Mouse (Mus musculus) spleen, postnatal 14 days (tissue): ENCODE data around the gene Tspan12.
"Not testable (repeated sequence)": the region's sequence is repeated elsewhere in the genome, so short reads cannot be mapped to it uniquely, and the experiment has no call there.

Experiments used
- DNase-seq, 2 experiments: peaks; one replicate each; pipeline ENCODE4 v3.0.0; 2021 to 2022; ENCODE audit warnings: low spot score in 2 of 2

The Tspan12 gene

DNA sequence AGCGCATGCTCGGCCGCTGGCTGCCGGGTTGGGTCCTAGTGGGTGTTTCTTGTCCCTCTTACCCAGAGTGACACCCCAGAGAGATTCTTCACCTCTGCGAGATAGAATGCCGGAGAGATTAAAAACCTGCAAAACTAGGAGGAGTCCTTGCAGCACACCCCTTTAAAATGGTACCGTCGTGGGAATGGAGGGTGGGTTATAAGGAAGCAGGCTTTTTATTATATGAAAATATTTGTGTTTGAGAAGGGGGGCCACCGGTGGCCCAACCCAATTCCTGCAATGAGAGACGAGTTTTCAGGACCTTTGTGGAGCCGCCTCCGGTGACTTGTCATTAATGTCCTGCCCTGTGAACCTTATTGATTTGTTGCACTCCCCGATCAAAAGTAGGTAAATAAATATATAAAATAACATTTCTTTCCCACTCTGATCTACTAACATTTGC, at the start of gene Tspan12:
Gene Tspan12 (minus strand): TSS at position 172 of the 442 bp plus-strand sequence.
- no peak for DNase-seq

DNA sequence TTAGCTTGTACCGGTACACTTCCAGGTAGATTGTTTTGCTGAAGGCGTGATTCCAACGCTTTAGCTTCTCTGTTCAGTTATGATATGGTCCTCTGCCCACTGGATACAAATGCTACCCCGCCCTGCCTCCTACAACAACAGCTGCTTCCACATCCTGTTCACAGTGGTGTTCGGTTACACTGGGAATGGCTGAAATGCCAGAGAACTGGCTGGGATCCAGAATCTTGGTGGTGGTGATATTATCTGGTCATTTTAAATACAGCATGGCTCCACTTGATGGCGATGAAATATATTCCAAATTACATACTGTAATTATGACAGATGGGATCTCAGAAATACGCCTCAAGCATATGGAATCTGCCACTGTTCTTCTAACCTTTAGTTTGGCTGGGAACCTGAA, 42.1 kb upstream of the Tspan12 start:
- no peak for DNase-seq

DNA sequence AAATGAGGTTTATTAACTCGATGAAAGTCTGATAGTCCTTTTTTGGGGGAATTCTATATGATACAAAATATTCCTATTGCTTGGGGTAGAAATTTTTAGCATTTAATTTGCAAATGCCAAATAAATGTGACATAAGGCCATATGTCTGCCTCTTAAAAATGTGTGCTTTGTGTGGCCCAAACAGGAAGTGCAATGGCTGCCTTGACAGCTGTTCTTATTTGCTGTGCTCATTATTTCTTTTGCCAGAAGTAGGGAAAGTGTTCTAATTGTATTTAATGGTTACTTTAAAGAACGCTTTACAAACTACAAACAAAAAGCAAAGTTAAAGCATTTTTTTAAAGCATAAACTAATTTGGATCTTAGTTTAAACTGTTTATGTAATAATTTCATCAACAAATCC, 36.8 kb upstream of the Tspan12 start:
- DNase-seq, result no peak

GRCm38 (mm10) chr6:21887971-21888370, 35.7 kb upstream of the Tspan12 start:
- not testable (repeated sequence) for DNase-seq

GRCm38 (mm10) chr6:21879496-21879895, 27.2 kb upstream of the Tspan12 start:
- no peak for DNase-seq

- no peak for DNase-seq
Measured at GRCm38 (mm10) chr6:21867310-21867709, 15.0 kb upstream of the Tspan12 start.

DNA sequence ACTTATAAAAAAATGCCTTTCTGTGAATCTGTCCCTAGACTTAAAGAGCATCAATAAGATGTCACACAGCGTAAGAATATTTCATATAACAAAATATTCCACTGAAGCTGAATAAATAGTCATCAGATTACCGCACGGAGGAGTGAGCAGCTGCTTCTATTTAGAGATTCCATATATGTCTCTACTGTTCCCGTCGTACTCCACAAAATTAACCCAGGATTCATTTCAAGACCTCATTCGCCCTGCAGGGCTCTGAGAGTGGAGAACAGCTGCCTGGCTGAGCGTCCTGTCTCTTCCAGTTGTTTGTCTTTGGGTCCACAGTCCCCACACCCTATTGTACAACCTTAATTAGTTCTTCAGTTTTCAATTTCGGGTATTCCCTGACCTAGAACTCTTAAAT, 11.9 kb upstream of the Tspan12 start:
- no peak for DNase-seq

DNA sequence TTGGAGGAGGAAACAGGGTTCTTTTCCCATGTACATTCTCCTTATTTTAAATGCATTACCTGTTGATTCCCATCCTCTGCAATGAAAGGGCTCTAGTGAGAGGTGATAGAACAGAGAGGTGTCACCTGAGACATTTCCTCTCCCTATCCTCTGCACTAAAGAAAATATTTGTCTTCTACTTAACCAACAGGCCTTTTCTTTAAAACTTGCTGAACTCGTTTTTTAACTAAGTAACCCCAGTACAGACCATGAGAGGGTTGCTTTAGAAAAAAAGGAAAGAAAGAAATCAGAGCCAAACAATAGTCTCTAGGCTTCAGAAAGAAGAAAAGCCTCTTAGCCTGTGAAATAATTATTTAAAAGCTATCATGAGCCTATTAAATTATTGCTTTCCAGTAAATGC, 11.2 kb upstream of the Tspan12 start:
- DNase-seq, result no peak

DNA sequence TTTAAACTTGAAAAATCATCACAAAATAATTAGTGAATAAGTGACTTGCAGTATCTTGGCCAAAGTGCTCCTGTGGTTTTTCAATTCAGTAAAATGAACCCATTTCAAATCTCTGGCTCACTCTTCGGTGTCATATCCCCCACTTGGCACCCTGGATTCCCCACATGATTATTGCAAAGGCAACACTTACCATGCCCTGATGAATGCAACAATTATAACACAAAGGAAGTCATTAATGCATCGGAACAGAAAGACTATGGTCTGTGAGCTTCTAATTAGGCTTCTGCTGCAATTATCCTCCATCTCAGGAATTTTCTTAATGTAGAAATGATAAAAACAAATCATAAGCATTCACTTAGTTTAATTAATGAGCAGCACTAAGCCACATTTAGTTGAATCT, 9.0 kb upstream of the Tspan12 start:
- DNase-seq, result no peak

DNA sequence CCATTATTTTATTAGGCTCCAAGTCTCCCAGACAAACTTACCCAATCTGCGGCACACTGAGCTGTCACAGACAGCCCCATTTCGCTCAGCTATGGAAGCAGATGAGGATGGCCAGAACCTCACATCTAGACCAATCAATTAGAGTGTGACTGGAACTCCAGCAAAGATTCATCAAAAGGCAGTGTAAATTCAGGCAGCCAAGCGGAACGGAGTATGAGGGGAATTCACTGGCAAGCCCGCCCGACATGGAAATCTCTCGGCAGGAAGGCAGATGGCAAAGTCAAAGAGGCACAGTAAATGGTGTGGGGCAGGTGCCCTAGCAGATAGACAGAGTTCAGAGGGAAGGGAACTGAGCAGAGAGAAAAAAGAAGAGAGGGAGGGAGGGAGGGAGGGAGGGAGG, 5.5 kb upstream of the Tspan12 start:
- no peak for DNase-seq

DNA sequence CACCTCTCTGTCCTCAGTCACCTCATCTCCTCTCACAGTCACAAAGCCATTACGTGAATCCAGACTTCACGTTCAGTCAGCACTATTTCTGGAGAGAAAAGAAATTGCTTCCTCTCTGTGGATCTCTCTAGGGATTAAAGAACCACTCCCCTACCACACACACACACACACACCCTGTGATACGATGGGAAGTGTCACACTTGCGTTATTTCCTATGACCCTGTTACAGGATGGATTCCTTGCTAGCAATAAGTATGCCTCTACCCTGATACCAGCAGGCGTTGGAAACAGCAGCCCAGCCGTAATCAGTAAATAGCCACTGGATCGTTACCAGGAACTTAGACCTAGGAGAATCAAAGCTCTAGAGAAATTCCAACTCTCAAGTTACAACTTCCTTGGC, 3.6 kb upstream of the Tspan12 start:
- no peak for DNase-seq

- no peak for DNase-seq
Measured at GRCm38 (mm10) chr6:21853342-21853741, 1.0 kb upstream of the Tspan12 start.

DNA sequence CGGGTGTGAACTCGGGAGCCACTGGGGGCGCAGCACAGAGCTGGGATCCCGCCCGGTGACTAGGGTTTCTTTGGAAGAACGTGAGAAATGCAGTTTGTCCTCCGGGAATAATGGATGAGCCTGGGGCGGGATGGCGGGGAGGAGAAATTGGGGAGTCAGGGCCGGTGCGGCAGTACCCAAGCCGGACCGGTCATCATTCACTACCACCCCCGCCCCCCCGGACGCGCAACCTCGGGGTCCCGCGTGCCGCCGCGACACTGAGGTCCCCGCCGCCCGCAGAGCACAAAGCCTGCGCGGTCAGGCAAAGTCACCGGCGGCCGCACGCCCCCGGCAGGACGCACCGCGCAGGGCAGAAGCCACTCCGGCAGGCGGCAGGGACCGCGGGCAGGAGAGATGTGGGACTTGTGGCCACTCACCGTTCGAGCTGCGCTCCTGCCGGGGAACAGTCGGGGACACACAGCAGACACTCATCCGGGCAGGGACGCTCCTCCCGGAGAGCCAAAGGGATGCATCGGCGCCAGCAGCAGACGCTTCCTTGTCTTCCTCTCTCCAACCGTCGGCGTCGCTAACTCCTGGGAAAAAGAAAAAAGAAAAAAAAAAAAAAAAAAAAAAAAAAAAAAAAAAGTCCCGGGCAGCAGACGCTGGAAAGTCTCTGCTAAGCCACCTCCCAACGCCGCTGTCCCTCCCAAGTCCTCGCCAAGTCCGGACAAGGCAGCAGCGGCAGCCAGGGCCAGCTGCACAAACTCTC, 545 bp downstream of the Tspan12 start:
- DNase-seq, result no peak

- DNase-seq, result no peak
Measured at GRCm38 (mm10) chr6:21851346-21851595, 1.0 kb downstream of the Tspan12 start.

DNA sequence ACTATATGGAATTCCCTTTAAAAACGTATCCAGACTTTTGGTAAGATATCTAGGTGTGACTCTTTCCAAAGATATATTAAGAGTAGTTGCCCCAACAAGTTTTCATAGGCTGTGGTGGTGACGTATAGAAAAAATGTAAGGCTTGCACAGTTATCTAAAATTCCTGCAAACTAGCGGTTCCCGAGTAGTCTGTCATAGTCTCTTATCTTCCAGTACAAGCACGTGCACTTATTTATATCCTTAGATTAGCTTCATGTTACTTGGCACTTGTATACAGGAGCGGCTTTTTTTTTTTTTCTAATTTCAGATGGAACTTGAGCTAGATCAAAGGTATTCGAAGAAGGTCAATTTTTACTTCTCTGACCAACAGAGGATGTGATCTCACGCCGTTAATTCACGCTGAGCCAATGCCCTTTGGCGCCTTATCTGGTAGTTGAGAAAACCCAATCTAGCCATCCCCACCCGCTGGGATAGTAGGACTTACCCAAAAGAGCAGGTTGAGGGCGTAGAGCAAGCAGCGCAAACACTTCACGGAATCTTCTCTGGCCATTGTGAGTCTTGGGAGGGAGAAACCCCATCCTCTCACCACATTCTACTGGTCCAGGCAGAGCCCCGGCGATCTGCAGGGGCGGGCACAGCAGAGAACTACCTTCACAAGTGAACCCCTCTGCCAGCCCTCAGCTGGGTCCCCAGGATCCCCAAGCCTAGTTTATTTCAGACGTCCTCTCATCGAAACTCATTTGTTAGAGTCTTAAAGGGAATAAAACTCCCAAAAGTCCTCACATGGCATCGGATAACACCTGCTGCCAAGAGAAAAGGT, 1.6 kb downstream of the Tspan12 start:
- no peak for DNase-seq

DNA sequence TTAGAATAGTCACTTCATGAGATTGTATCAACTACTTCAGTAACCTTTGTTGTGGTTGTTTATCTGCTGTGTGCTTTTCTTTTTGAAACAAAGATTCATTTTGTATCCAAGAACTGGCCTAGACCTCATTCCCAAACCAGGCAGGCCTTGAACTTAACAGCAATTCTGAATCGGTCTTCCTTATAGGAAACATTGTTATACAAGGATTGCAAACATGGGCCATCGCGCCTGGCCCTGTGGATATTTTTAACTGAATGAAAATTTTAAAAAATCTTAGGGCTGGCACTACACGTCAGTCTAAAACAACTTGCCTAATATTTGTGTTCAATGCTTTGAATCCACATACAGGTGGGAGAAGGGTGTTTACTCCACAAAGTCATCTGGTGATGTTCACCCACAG, 3.5 kb downstream of the Tspan12 start:
- DNase-seq, result no peak

DNA sequence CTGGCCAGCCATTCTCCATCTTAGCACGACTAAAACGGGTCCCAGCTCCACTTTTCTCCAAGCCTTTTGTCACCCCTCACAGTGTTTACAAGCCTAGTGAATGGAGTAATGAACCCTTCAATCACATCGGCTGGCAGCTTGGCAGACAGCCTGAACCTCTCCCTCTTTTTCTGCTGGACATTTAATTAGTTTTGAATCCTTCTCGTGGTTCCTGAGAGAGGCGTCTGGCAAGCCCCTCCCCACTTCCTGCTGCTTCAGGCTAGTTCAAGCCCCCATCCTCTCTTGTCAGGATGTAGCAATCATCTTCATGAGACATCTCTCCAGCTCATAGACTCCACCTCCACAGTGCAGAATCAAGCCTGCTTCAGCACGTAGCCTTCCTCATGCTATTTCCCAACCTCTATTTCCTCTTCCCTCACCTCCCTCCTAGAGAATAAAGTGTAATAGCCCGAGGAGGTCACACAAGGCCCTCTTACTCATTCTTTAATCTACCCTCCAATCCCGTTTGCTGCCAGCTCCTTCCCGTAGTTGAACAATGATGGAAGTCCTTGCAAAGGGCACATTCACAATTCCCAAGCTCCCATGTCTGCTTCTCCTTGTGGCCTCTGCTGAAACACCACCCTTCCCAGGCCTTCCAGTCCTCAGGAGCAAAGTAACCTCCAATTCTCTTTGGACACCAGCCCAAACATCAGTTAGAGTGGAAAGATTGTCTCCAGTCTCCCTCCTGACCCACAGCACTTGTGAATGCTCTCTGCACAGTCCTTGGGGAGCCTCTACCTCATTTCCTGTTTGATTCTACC, 12.1 kb downstream of the Tspan12 start:
- no peak for DNase-seq

GRCm38 (mm10) chr6:21839244-21839814, 13.0 kb downstream of the Tspan12 start:
- DNase-seq, result no peak

- no peak for DNase-seq
Measured at GRCm38 (mm10) chr6:21833531-21833930, 18.8 kb downstream of the Tspan12 start.

DNA sequence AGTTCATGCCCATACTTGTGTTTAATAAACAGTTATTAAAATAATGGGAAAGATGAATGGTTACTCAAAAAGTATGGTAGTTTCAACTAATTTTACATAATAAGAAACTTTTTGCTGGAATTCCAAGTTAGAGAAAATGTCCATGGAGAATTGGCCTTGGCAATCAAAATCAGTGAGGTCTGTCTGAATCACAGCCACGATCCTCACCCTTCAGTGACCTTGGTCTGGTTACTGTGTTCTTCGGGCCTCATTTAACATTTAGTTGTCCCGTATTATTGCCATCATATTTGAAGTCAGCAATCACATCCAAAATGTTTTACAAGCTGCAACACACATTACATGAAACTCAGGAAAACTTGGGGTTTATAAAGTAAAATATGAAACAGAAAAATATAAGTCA, 20.4 kb downstream of the Tspan12 start:
- no peak for DNase-seq

- DNase-seq, result no peak
Measured at GRCm38 (mm10) chr6:21830931-21831330, 21.4 kb downstream of the Tspan12 start.

DNA sequence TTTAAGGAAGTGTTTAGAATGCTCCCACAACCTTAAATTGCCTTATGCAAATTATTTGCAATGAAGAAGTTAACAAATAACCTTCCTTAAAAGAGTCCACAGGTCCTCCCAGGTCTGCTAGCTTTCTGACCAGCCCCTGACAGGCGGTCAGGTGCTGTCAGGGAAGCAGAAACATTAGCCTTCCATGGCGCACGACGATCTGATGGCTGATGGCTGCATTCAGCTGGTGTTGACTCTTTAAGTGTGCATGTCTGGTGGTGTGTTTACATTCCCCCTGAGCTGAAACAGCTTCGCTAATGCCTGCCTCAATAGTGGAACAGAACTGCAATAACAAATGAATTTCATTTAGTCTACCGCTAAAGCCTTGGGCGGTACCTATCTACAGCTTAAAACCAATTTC, 22.4 kb downstream of the Tspan12 start:
- DNase-seq, result no peak
